Mouse (Mus musculus) induced T-regulatory cell, adult 2 months (primary cell): ENCODE data around the gene Brd3.

Experiments
- DNase-seq: peaks from one replicate; pipeline ENCODE4 v3.0.0-alpha.2; 2012; ENCODE audit warnings: low read depth

Brd3 gene

GRCm38 (mm10) chr2:27400083-27400482 is 107.4 kb downstream of the Brd3 start:
- DNase-seq, result no peak

- no peak for DNase-seq
Observed at GRCm38 (mm10) chr2:27396656-27397440, 110.6 kb downstream of the Brd3 start.
